Mouse (Mus musculus): ENCODE results near the gene Mcm10. TPM values are rescaled to one million over a fixed set of nuclear protein-coding genes. Genes with fewer than 3 reads are reported as not detected.

The Mcm10 gene
- polyA plus RNA-seq, 1 experiment from 2014 or later = 30.0 TPM

DNA sequence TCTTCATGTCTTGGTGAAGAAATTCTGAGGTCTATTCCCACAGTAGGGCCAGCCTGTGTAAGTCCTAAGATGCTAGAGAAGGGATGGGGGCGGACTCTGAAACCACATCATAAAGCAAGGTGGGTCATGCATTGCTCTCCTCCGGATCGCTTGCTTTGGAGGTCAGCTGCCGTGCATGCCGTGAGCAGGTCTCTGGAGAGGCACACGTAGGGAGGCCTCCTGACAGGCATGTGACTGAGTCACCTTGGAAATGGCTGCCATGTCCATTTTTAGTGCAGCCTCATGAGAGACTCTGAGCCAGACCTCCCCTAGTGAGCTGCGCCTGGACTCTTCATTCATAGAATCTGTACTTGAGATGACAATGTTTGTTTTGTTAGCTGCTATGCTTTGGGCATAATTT is 15.5 kb upstream of the Mcm10 start:
- H3K4me2 ChIP-seq (replicated peaks) = no peak overlapping the region
- no peak overlapping the region for H3K4me3 ChIP-seq
- H3K4me1 ChIP-seq = 0 out of 2 replicates have a peak, but pooled peaks cover 4% of the 10 kb centered on the region
- no peak for ATAC-seq (ENCODE audit: low FRiP score, low read depth)
- H3K36me3 ChIP-seq = no peaks in the 10 kb centered on the region
- H3K9me3 ChIP-seq = 0 out of 2 replicates have a peak, but pooled peaks cover 2% of the 10 kb centered on the region
- no peaks in the 10 kb centered on the region for H3K27me3 ChIP-seq
- 91% methylated on average over 7 of the region's 7 CpGs for WGBS
- H3K27ac ChIP-seq (replicated peaks) = no peak overlapping the region
- no peak overlapping the region for H3K9ac ChIP-seq (replicated peaks)

DNA sequence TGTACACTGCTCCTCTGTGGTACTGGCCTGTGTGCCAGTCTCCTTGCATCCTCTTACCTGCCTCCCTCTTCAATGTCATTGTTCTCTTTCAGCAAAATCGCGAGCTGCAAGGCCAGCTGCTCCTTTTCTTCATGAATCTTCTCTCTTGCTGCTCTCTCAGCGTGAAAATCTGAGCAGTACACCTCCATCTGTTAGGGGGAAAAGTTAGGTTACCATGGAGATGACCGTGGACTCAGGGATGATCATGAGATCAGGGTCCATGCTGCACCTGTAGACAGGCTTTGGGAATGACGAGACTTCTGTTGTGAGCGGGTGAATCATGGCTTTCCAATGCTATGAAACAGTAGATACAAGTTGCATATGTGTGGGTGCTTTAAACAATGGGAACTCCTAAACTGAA is 14.5 kb upstream of the Mcm10 start:
- ATAC-seq (ENCODE audit: low FRiP score, low read depth) = no peak
- 69% methylated on average over 6 of the region's 6 CpGs for WGBS

DNA sequence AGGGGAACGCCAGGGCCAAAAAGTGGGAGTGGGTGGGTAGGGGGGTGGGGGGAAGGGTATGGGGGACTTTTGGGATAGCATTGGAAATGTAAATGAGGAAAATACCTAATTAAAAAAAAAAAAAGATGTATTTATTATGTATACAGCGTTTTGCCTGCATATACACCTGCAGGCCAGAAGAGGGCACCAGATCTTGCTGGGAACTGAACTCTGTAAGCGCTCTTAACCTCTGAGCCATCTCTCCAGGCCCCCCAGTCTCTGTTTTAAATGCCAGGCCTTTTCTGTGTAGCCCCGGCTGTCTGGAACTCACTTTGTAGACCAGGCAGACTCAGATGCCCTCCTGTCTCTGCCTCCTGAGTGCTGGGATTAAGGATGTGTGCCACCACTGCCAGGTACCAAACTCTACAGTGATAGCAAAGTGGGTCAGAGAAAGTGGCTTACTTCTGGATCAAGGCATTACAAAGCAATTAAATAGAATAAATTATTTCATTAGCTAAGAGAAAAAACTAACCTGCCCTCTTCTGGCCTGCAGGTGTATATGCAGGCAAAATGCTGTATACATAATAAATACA is 12.7 kb upstream of the Mcm10 start:
- Histone ChIP-seq H3K27me3 (no peaks in the 10 kb centered on the region), H3K9me3 (0 out of 2 replicates have a peak, but pooled peaks cover 2% of the 10 kb centered on the region), H3K4me3 (no peak overlapping the region), H3K27ac (replicated peaks) (no peak overlapping the region), H3K4me1 (0 out of 2 replicates have a peak, but pooled peaks cover 4% of the 10 kb centered on the region), H3K4me2 (replicated peaks) (no peak overlapping the region), H3K9ac (replicated peaks) (no peak overlapping the region), H3K36me3 (no peaks in the 10 kb centered on the region)
- no peak for ATAC-seq (ENCODE audit: low FRiP score, low read depth)
- WGBS = 40% methylated on average over 3 of the region's 4 CpGs

More for the DNA sequence above, 14.5 kb upstream of the Mcm10 start:
- Histone ChIP-seq H3K9me3 (0 out of 2 replicates have a peak, but pooled peaks cover 2% of the 10 kb centered on the region), H3K9ac (replicated peaks) (no peak overlapping the region), H3K4me2 (replicated peaks) (no peak overlapping the region), H3K4me1 (0 out of 2 replicates have a peak, but pooled peaks cover 4% of the 10 kb centered on the region), H3K36me3 (no peaks in the 10 kb centered on the region), H3K4me3 (no peak overlapping the region), H3K27ac (replicated peaks) (no peak overlapping the region), H3K27me3 (no peaks in the 10 kb centered on the region)

DNA sequence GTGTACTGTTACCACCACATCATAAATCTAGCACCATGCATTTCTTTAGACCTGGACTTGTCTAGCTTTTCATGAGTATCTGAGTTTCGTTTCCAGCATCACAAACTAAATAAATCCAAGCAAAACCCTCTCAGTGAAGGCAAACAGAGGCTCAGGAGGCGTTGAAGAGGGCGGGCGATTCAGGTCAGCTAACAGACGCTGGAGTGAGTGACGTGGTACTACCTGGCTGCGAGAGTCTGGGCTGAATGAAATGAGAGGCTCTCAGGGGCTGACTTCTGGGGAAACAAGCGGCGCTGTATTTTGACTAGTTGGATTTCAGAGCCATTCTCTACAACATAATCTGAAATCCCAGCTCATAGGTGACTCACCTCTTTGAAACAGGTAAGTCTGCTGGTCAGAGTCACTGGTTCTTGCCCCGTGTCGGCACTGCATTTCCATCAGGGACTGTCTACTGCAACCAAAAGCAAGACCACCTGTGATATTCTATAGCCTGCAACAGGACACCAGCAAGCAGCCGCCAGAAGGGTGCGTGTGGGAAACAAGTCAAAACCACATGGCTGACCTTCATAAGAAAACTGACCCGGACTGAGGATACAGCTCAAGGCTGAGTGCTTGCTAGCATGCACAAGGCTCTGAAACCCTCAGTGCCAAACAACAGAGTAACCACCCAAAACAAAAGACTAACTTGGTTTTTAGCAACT is 11.3 kb upstream of the Mcm10 start:
- no peak overlapping the region for H3K4me3 ChIP-seq
- H3K9ac ChIP-seq (replicated peaks) = no peak overlapping the region
- no peaks in the 10 kb centered on the region for H3K27me3 ChIP-seq
- H3K4me1 ChIP-seq = 0 out of 2 replicates have a peak, but pooled peaks cover 4% of the 10 kb centered on the region
- 0 out of 2 replicates have a peak, but pooled peaks cover 2% of the 10 kb centered on the region for H3K9me3 ChIP-seq
- ATAC-seq (ENCODE audit: low FRiP score, low read depth) = no peak
- no peaks in the 10 kb centered on the region for H3K36me3 ChIP-seq
- no peak overlapping the region for H3K4me2 ChIP-seq (replicated peaks)
- H3K27ac ChIP-seq (replicated peaks) = no peak overlapping the region
- 83% methylated on average over 14 of the region's 14 CpGs for WGBS

DNA sequence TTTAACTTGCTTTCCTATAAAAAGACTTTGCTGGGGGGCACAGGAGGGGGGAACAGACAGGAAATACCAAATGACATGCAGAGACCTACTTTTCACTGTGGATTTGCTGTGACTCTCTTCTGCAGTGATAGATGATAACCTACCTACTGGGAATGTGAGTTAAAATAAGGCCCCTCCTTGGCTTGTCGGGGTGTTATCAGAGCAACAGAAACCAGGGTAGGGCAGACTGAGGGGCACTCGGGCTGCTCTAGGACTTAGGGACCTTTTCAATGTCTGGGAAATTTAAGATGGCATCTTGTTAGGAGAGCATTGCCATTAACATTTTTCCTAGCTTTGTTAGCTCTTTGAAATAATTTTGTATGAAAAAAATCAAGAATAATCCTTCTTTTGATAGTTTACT is 10.7 kb upstream of the Mcm10 start:
- Histone ChIP-seq H3K36me3 (no peaks in the 10 kb centered on the region), H3K27ac (replicated peaks) (no peak overlapping the region), H3K9me3 (0 out of 2 replicates have a peak, but pooled peaks cover 2% of the 10 kb centered on the region), H3K4me3 (no peak overlapping the region), H3K27me3 (no peaks in the 10 kb centered on the region), H3K9ac (replicated peaks) (no peak overlapping the region), H3K4me1 (0 out of 2 replicates have a peak, but pooled peaks cover 4% of the 10 kb centered on the region), H3K4me2 (replicated peaks) (no peak overlapping the region)
- 97% methylated on average over 2 of the region's 2 CpGs for WGBS
- no peak for ATAC-seq (ENCODE audit: low FRiP score, low read depth)

DNA sequence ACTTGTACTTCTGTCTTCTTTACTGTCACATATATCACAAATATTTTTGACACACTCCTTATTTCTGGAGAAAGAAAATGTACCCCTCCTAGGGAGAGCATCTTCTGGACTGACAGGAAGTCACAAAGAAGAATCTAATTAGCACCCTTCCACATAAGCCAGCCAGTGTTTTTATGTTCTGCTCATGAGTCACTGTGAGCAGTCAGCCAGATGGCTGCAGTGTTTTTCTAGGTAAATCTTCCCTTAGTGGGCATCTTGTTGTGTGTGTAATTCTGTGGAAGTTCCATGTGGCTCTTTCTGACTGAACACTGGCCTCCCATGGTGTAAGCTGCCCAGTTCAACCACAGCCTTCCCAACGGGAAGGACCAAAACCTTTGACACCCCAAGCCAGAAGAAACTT is 7.1 kb upstream of the Mcm10 start:
- no peak overlapping the region for H3K4me3 ChIP-seq
- WGBS = 74% methylated on average over 1 of the region's 1 CpGs

DNA sequence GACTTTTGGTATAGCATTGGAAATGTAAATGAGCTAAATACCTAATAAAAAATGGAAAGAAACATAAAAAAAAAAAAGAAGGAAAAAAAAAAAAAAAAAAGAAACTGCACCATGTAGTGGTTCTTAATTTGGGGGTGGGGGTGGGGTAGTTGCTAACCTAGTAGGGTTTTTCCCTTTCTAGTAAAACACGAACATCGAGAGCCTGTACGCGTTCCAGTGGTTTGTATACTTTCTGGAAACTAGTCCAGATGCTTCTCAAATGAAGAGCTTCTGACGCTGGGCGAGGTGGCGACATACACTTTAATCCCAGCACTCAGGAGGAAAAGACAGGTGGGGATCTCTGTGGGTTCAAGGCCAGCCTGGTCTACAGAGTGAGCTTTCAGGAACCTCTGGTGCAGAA is 4.3 kb upstream of the Mcm10 start:
- ATAC-seq (ENCODE audit: low FRiP score, low read depth) = no peak
- Histone ChIP-seq H3K4me2 (replicated peaks) (no peak overlapping the region), H3K36me3 (no peaks in the 10 kb centered on the region), H3K9me3 (no peaks in the 10 kb centered on the region), H3K4me3 (no peak overlapping the region), H3K4me1 (peaks cover 3% of the 10 kb centered on the region), H3K27me3 (no peaks in the 10 kb centered on the region), H3K27ac (replicated peaks) (no peak overlapping the region), H3K9ac (replicated peaks) (no peak overlapping the region)
- WGBS = 91% methylated on average over 7 of the region's 7 CpGs

More for the DNA sequence above, 7.1 kb upstream of the Mcm10 start:
- H3K4me2 ChIP-seq (replicated peaks) = no peak overlapping the region
- no peak overlapping the region for H3K27ac ChIP-seq (replicated peaks)
- no peaks in the 10 kb centered on the region for H3K36me3 ChIP-seq
- no peaks in the 10 kb centered on the region for H3K27me3 ChIP-seq
- no peak for ATAC-seq (ENCODE audit: low FRiP score, low read depth)
- H3K9ac ChIP-seq (replicated peaks) = no peak overlapping the region
- no peaks in the 10 kb centered on the region for H3K9me3 ChIP-seq
- H3K4me1 ChIP-seq = no peaks in the 10 kb centered on the region

DNA sequence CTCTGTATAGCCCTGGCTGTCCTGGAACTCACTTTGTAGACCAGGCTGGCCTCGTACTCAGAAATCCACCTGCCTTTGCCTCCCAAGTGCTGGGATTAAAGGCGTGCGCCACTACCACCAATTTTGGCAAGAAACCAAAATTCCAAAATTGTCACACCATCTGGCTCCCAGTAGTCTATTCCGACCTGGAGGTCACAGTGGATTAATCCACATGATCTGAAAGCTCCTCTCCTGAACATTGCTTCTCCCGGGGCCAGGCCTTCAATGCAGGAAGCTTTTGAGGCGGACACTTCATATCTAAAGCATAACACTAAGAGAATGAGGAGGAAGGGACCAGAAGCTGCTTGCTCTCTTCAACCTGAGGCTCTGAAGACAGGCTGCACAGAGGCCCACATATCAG is 2.9 kb upstream of the Mcm10 start:
- WGBS = 87% methylated on average over 6 of the region's 6 CpGs
- H3K9me3 ChIP-seq = no peaks in the 10 kb centered on the region
- peaks cover 10% of the 10 kb centered on the region for H3K4me1 ChIP-seq
- no peak overlapping the region for H3K9ac ChIP-seq (replicated peaks)
- no peak overlapping the region for H3K4me2 ChIP-seq (replicated peaks)
- no peaks in the 10 kb centered on the region for H3K36me3 ChIP-seq
- no peak overlapping the region for H3K27ac ChIP-seq (replicated peaks)
- ATAC-seq (ENCODE audit: low FRiP score, low read depth) = no peak
- H3K4me3 ChIP-seq = no peak overlapping the region
- no peaks in the 10 kb centered on the region for H3K27me3 ChIP-seq

DNA sequence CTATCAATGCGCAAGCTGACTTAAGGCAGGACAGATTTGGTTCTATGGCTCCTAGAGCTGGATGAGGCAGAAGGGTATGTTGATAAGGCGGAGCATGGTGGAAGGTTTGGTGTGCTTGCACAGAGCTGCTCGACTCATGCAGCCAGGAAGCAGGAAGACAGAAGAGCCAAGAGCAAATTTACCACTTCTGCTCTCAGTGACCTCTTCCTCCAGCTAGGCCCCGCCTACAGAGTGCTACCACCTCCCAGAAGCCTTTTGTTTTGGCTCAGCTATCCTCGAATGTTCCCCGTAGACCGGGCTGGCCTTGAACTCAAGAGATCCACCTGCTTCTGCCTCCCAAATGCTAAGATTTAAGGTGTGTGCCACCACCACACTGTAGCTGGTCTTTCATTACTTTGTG is 2.0 kb upstream of the Mcm10 start:
- H3K4me3 ChIP-seq = no peak overlapping the region
- H3K36me3 ChIP-seq = no peaks in the 10 kb centered on the region
- H3K4me1 ChIP-seq = peaks cover 10% of the 10 kb centered on the region
- no peak overlapping the region for H3K9ac ChIP-seq (replicated peaks)
- no peak overlapping the region for H3K4me2 ChIP-seq (replicated peaks)
- 79% methylated on average over 7 of the region's 7 CpGs for WGBS
- H3K9me3 ChIP-seq = no peaks in the 10 kb centered on the region
- H3K27me3 ChIP-seq = no peaks in the 10 kb centered on the region
- no peak overlapping the region for H3K27ac ChIP-seq (replicated peaks)
- ATAC-seq (ENCODE audit: low FRiP score, low read depth) = no peak

DNA sequence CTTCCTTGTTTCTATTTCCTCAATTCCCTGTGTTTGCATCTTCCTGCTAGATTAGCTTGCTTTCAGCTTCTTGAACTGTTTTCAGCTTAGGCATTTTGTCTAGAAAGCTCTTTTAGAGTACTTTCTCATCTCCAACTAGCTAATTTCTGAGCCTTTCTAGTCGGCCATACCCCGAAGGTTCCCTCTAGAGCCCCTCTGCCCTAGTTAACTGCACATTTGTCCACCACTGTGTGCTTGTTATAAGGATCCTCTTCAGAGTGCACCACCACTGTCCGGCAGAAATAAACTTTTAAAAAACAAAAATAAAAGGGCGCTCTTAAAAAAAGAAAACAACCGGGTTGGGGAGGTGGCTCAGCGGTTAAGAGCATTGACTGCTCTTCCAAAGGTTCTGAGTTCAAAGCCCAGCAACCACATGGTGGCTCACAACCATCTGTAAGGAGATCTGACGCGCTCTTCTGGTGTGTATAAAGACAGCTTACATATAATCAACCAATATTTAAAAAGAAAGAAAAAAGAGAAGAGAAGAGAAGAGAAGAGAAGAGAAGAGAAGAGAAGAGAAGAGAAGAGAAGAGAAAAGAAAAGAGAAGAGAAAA is 597 bp downstream of the Mcm10 start:
- Histone ChIP-seq H3K36me3 (peaks cover 20% of the 10 kb centered on the region), H3K4me2 (replicated peaks) (peak overlapping the region; percentile 62), H3K9me3 (no peaks in the 10 kb centered on the region), H3K4me1 (peaks cover 10% of the 10 kb centered on the region), H3K9ac (replicated peaks) (peak overlapping the region; percentile 49), H3K27me3 (no peaks in the 10 kb centered on the region), H3K4me3 (peak overlapping the region; percentile 74), H3K27ac (replicated peaks) (no peak overlapping the region)
- no peak for ATAC-seq (ENCODE audit: low FRiP score, low read depth)
- 16% methylated on average over 8 of the region's 8 CpGs for WGBS

DNA sequence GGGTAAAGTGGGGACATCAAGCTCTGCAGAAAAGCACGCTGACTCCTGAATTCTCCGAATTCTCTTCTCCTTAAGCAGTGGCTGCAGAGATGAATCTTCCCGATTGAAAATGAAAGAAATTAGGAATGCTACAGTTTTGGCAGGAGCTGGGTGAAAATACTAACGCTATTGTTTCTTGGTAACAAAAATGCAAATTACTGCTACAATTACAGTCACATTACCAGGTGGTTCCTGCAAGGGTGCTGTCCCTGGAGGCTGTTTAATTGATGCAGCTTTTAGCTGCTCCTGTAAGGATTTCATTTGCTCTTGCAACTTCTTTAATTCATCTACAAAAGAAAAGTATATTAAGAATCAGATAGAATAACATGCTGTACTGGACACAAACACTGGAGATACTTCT is 5.5 kb downstream of the Mcm10 start:
- H3K9me3 ChIP-seq = no peaks in the 10 kb centered on the region
- no peak overlapping the region for H3K27ac ChIP-seq (replicated peaks)
- H3K9ac ChIP-seq (replicated peaks) = no peak overlapping the region
- H3K4me3 ChIP-seq = no peak overlapping the region
- no peak overlapping the region for H3K4me2 ChIP-seq (replicated peaks)
- H3K36me3 ChIP-seq = peaks cover 52% of the 10 kb centered on the region
- no peaks in the 10 kb centered on the region for H3K27me3 ChIP-seq
- 93% methylated on average over 4 of the region's 4 CpGs for WGBS
- ATAC-seq (ENCODE audit: low FRiP score, low read depth) = no peak
- peaks cover 9% of the 10 kb centered on the region for H3K4me1 ChIP-seq

DNA sequence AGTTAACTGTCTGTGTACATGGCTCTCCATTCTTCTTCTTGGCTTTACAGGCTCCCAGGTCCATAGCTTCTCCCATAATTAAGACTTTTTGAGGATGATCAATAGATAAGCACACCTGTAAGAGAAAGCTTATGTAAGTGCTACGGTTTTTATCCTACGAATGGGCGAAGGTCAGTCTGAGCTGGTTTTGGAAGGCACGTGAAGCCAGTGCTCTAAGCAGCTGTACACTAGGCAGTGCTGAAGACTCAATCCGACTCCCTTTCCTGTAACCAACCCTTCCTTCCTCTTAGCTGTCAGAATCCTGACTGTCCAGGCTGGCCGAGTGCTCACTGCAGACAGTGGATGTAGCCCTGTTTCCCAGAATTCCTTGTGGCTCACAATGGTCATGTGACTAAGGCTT is 11.3 kb downstream of the Mcm10 start:
- Histone ChIP-seq H3K9ac (replicated peaks) (no peak overlapping the region), H3K4me2 (replicated peaks) (no peak overlapping the region), H3K9me3 (no peaks in the 10 kb centered on the region), H3K4me1 (no peaks in the 10 kb centered on the region), H3K27me3 (no peaks in the 10 kb centered on the region), H3K36me3 (peaks cover 70% of the 10 kb centered on the region), H3K4me3 (no peak overlapping the region), H3K27ac (replicated peaks) (no peak overlapping the region)
- ATAC-seq (ENCODE audit: low FRiP score, low read depth) = no peak
- 95% methylated on average over 6 of the region's 6 CpGs for WGBS

Data from midbrain, embryonic 12.5 days (tissue).